Mouse (Mus musculus) liver, postnatal 0 days (tissue): Measurements from ENCODE around the gene Gusb. TPM values are rescaled to one million over a fixed set of nuclear protein-coding genes. Genes with fewer than 3 reads are reported as not detected.

Source experiments
- ATAC-seq: fragments of 200-750 bp; cut with Nextera tagmentation; 2 replicates; pipeline ENCODE4 v1.8.0; 2017; ENCODE audit warnings: mild to moderate bottlenecking, moderate library complexity
- DNase-seq: peaks from one replicate; pipeline ENCODE4 v3.0.0-alpha.2; 2016
- H3K27ac ChIP-seq: fragments of 300-500 bp; sonication (generic); 2 replicates; pipeline ENCODE4 v1.5.1; 2014; ENCODE audit warnings: antibody characterized with exemption, moderate library complexity, mild to moderate bottlenecking, low read depth
- H3K27me3 ChIP-seq: fragments of 300-500 bp; sonication (generic); 2 replicates; pipeline ENCODE4 v1.6.1; 2014; ENCODE audit warnings: low read length, control low read depth, mixed read lengths; ENCODE audit not compliant: insufficient read depth
- H3K36me3 ChIP-seq: fragments of 300-500 bp; sonication (generic); replicated peaks from 2 replicates; pipeline ENCODE4 v1.6.1; 2014; ENCODE audit warnings: mild to moderate bottlenecking, control low read depth, low read length, moderate library complexity, mixed read lengths; ENCODE audit not compliant: insufficient read depth
- H3K4me1 ChIP-seq: fragments of 300-500 bp; sonication (generic); 2 replicates; pipeline ENCODE4 v1.6.1; 2014; ENCODE audit warnings: antibody characterized with exemption, mild to moderate bottlenecking, control low read depth; ENCODE audit not compliant: insufficient read depth
- H3K4me2 ChIP-seq: fragments of 300-500 bp; sonication (generic); 2 replicates; pipeline ENCODE4 v1.6.1; 2014; ENCODE audit warnings: low read depth, mild to moderate bottlenecking, low read length, moderate library complexity, mixed read lengths
- H3K4me3 ChIP-seq: fragments of 300-500 bp; sonication (generic); 2 replicates; pipeline ENCODE4 v1.5.1; 2014; ENCODE audit warnings: low read depth, low read length
- H3K9ac ChIP-seq: fragments of 300-500 bp; sonication (generic); replicated peaks from 2 replicates; pipeline ENCODE4 v1.6.1; 2014; ENCODE audit warnings: mild to moderate bottlenecking, moderate library complexity
- H3K9me3 ChIP-seq: fragments of 300-500 bp; sonication (generic); 2 replicates; pipeline ENCODE4 v1.6.1; 2016; ENCODE audit warnings: mild to moderate bottlenecking, control low read depth, low read length, mixed read lengths
- CTCF ChIP-seq: sonication (generic); IDR thresholded peaks from 2 replicates; pipeline ENCODE4 v1.5.1; 2016; ENCODE audit warnings: antibody characterized with exemption, low read depth
- EP300 ChIP-seq: IDR thresholded peaks from 2 replicates; pipeline ENCODE4 v1.6.1; 2016; ENCODE audit warnings: antibody characterized with exemption, low read depth, mild to moderate bottlenecking
- WGBS: fragments of 180-500 bp; shearing (Covaris S2); extraction: QIAGEN DNeasy Blood & Tissue Kit; methylation state at CpG from one replicate; pipeline ENCODE4 v1.1.7; 2014; ENCODE audit not compliant: insufficient replicate concordance; 5-methylcytosine and 5-hydroxymethylcytosine counted together
- polyA plus RNA-seq: library from polyadenylated mRNA; unstranded; fragments of >200 nt; fragmentation: Nextera tagmentation; extraction: Ambion mirVana; gene quantifications from 2 replicates; pipeline ENCODE4 v1.2.1, GENCODE M21; 2015

Gene Gusb
- polyA plus RNA-seq, 1 experiment from 2014 or later, result 29.3 TPM

GRCm38 (mm10) chr5:130008034-130008590, 5.3 kb upstream of the Gusb start:
- H3K4me3 ChIP-seq, result no peak overlapping the region
- H3K4me2 ChIP-seq, result no peak overlapping the region
- H3K4me1 ChIP-seq, result peaks cover 5% of the 10 kb centered on the region
- peaks cover 9% of the 10 kb centered on the region for H3K9me3 ChIP-seq
- DNase-seq (no peak), ATAC-seq (no peak)
- 79% methylated on average over 6 of the region's 6 CpGs for WGBS
- H3K9ac ChIP-seq, result no peak overlapping the region
- H3K27me3 ChIP-seq, result no peaks in the 10 kb centered on the region
- H3K36me3 ChIP-seq, result peaks cover 23% of the 10 kb centered on the region
- H3K27ac ChIP-seq, result no peak overlapping the region
- no peak for TF ChIP-seq EP300
- TF ChIP-seq CTCF, result no peak

- H3K36me3 ChIP-seq, result peaks cover 15% of the 10 kb centered on the region
- H3K4me3 ChIP-seq, result no peak overlapping the region
- H3K9ac ChIP-seq, result no peak overlapping the region
- peaks cover 9% of the 10 kb centered on the region for H3K9me3 ChIP-seq
- TF ChIP-seq CTCF (peak; percentile 65), EP300 (no peak)
- WGBS, result 85% methylated on average over 1 of the region's 1 CpGs
- ATAC-seq (no peak), DNase-seq (no peak)
- H3K4me1 ChIP-seq, result peaks cover 7% of the 10 kb centered on the region
- H3K4me2 ChIP-seq, result no peak overlapping the region
- no peaks in the 10 kb centered on the region for H3K27me3 ChIP-seq
- no peak overlapping the region for H3K27ac ChIP-seq
Observed at GRCm38 (mm10) chr5:130007344-130007743, 4.5 kb upstream of the Gusb start.

- 37% methylated on average over 7 of the region's 7 CpGs for WGBS
- peak overlapping the region; percentile 76 for H3K9ac ChIP-seq
- DNase-seq, result no peak
- H3K4me1 ChIP-seq, result peaks cover 18% of the 10 kb centered on the region
- H3K4me3 ChIP-seq, result peak overlapping the region; percentile 64; the same call in 1 of the 2 replicates
- H3K27me3 ChIP-seq, result no peaks in the 10 kb centered on the region
- peak; percentile 22 for ATAC-seq
- H3K9me3 ChIP-seq, result no peaks in the 10 kb centered on the region
- H3K4me2 ChIP-seq, result peak overlapping the region; percentile 89
- TF ChIP-seq EP300 (no peak), CTCF (no peak)
- peak overlapping the region; percentile 83 for H3K27ac ChIP-seq
- H3K36me3 ChIP-seq, result peaks cover 4% of the 10 kb centered on the region
Observed at GRCm38 (mm10) chr5:130003229-130003628, 380 bp upstream of the Gusb start.

GRCm38 (mm10) chr5:130001356-130001987, 1.4 kb downstream of the Gusb start:
- H3K27me3 ChIP-seq, result no peaks in the 10 kb centered on the region
- H3K27ac ChIP-seq, result peak overlapping the region; percentile 83
- no peaks in the 10 kb centered on the region for H3K9me3 ChIP-seq
- peak overlapping the region; percentile 64 for H3K4me3 ChIP-seq
- H3K4me1 ChIP-seq, result peaks cover 18% of the 10 kb centered on the region
- WGBS, result 23% methylated on average over 5 of the region's 5 CpGs
- H3K9ac ChIP-seq, result no peak overlapping the region; the same call in 1 of the 2 replicates
- peaks cover 4% of the 10 kb centered on the region for H3K36me3 ChIP-seq
- H3K4me2 ChIP-seq, result peak overlapping the region; percentile 89
- ATAC-seq, result no peak
- no peak for TF ChIP-seq CTCF
- no peak for TF ChIP-seq EP300
- no peak for DNase-seq

DNA sequence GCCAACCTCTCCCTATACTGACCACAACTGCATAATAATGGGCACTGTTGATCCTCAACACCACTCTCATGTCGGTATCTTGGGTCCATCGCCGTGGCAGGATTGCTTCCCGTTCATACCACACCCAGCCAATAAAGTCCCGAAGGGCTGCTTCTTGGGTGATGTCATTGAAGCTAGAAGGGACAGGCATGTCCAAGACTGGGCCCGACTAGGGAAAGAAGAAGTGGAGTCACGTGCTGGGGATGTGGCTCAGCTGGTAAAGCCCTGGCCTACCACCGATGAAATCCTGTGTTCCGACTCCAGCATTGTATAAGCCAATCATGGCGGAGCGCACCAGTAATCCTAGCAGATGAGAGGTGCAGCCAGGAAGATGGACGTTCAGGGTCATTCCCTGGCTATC, 2.1 kb downstream of the Gusb start:
- peak; percentile 26; the same call in 1 of the 2 replicates for ATAC-seq
- peaks cover 7% of the 10 kb centered on the region for H3K36me3 ChIP-seq
- no peak for DNase-seq
- TF ChIP-seq EP300 (no peak), CTCF (no peak)
- peak overlapping the region; percentile 89 for H3K4me2 ChIP-seq
- peak overlapping the region; percentile 83; the same call in 1 of the 2 replicates for H3K27ac ChIP-seq
- H3K27me3 ChIP-seq, result no peaks in the 10 kb centered on the region
- WGBS, result 71% methylated on average over 12 of the region's 12 CpGs
- no peaks in the 10 kb centered on the region for H3K9me3 ChIP-seq
- H3K4me1 ChIP-seq, result peaks cover 18% of the 10 kb centered on the region
- no peak overlapping the region for H3K4me3 ChIP-seq
- H3K9ac ChIP-seq, result no peak overlapping the region

DNA sequence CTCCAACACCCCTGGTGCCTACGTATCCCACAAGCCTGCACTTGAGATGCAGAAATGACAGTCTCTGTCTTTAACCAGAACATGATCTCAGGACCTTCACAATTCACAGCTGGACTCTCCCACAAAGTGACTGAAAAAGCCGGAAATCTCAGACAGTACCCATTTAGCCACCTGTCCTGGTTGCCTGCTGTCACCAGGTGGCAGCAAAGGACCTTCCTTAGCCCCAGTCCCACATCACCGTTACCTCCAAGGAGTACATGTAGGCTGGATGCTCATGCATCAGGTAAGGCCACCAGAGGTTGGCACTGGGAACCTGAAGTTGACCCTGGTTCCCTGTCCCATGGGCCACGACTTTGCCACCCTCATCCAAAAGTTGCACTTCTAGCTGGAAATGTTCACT, 3.8 kb downstream of the Gusb start:
- Histone ChIP-seq H3K4me3 (no peak overlapping the region), H3K9ac (no peak overlapping the region), H3K4me1 (peaks cover 18% of the 10 kb centered on the region), H3K36me3 (peaks cover 13% of the 10 kb centered on the region), H3K4me2 (no peak overlapping the region), H3K9me3 (no peaks in the 10 kb centered on the region), H3K27ac (no peak overlapping the region), H3K27me3 (no peaks in the 10 kb centered on the region)
- TF ChIP-seq CTCF, result peak; percentile 95
- no peak for TF ChIP-seq EP300
- DNase-seq (peak; percentile 79), ATAC-seq (peak; percentile 16; the same call in 1 of the 2 replicates)
- WGBS, result 35% methylated on average over 4 of the region's 4 CpGs
